Mouse (Mus musculus): Measurements from ENCODE around the gene Ankrd23.

DNA sequence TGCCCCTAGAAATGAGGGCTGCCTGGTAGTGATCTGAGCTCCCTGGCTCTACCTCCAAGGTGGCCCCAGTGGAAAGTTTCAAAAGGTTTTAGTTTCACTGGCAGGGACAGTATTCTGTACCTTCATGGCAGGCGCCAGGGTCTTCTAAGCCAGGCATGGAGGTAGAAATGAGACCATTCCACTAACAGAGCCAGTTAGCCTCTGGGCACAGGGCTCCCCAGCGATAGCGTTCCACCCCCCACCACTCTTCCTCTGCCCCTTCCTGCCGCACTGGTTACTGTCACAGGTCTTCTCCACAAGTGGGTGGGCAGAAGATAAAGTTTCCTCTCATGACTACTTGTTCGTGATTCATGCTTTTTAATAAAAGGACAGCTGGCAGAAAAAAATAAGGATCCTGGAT lies 23.2 kb upstream of the Ankrd23 start:
- no peak for TF ChIP-seq POLR2A (IDR thresholded peaks at IDR 0.05; ENCODE audit: insufficient read depth, low read depth, low read length)
- no peak for TF ChIP-seq EP300 (IDR thresholded peaks at IDR 0.05; ENCODE audit: insufficient read depth, low read depth, low read length)
